Mouse (Mus musculus) R1 (cell line): ENCODE measurements around the gene Bfsp2.

Experiments
- DNase-seq: peaks from one replicate; pipeline ENCODE4 v3.0.0-alpha.2; 2018; ENCODE audit warnings: low read depth, low spot score

Gene Bfsp2

GRCm38 (mm10) chr9:103480044-103480576 lies at the start of gene Bfsp2:
TSS of gene Bfsp2 (minus strand) at chr9:103480420.
- DNase-seq: no peak

GRCm38 (mm10) chr9:103525041-103525537 lies 44.9 kb upstream of the Bfsp2 start:
- peak; percentile 72 for DNase-seq

- DNase-seq: peak; percentile 50
These were observed 44.4 kb upstream of the Bfsp2 start for GRCm38 (mm10) chr9:103524600-103524999.

GRCm38 (mm10) chr9:103523742-103524403 lies 43.7 kb upstream of the Bfsp2 start:
- no peak for DNase-seq

GRCm38 (mm10) chr9:103523008-103523407 lies 42.8 kb upstream of the Bfsp2 start:
- DNase-seq: no peak

GRCm38 (mm10) chr9:103513884-103514283 lies 33.7 kb upstream of the Bfsp2 start:
- DNase-seq: peak; percentile 80

GRCm38 (mm10) chr9:103512257-103512656 lies 32.0 kb upstream of the Bfsp2 start:
- no peak for DNase-seq

- DNase-seq: no peak
These were observed 26.9 kb upstream of the Bfsp2 start for GRCm38 (mm10) chr9:103506968-103507584.

GRCm38 (mm10) chr9:103505067-103505466 lies 24.8 kb upstream of the Bfsp2 start:
- DNase-seq: no peak

GRCm38 (mm10) chr9:103504646-103505045 lies 24.4 kb upstream of the Bfsp2 start:
- DNase-seq: peak; percentile 83

- peak; percentile 77 for DNase-seq
These were observed 23.5 kb upstream of the Bfsp2 start for GRCm38 (mm10) chr9:103503586-103504298.

GRCm38 (mm10) chr9:103502655-103503054 lies 22.4 kb upstream of the Bfsp2 start:
- DNase-seq: no peak

GRCm38 (mm10) chr9:103501861-103502364 lies 21.7 kb upstream of the Bfsp2 start:
- peak; percentile 16 for DNase-seq

GRCm38 (mm10) chr9:103499366-103499765 lies 19.1 kb upstream of the Bfsp2 start:
- DNase-seq: no peak

GRCm38 (mm10) chr9:103498699-103499098 lies 18.5 kb upstream of the Bfsp2 start:
- no peak for DNase-seq

- DNase-seq: no peak
These were observed 15.2 kb upstream of the Bfsp2 start for GRCm38 (mm10) chr9:103495391-103495790.

GRCm38 (mm10) chr9:103494346-103495020 lies 14.3 kb upstream of the Bfsp2 start:
- peak; percentile 43 for DNase-seq

GRCm38 (mm10) chr9:103491985-103492384 lies 11.8 kb upstream of the Bfsp2 start:
- DNase-seq: no peak

GRCm38 (mm10) chr9:103490439-103490838 lies 10.2 kb upstream of the Bfsp2 start:
- peak; percentile 61 for DNase-seq

- DNase-seq: no peak
These were observed 9.7 kb upstream of the Bfsp2 start for GRCm38 (mm10) chr9:103489883-103490282.

GRCm38 (mm10) chr9:103489096-103489495 lies 8.9 kb upstream of the Bfsp2 start:
- DNase-seq: no peak
